Mouse (Mus musculus) stomach, postnatal 0 days (tissue): Measurements from ENCODE around the gene Snd1.

Experiments
- CTCF ChIP-seq: IDR thresholded peaks from 2 replicates; pipeline ENCODE4 v1.5.1; 2016; ENCODE audit warnings: antibody characterized with exemption, low read depth, mild to moderate bottlenecking, moderate library complexity
- EP300 ChIP-seq: optimal IDR thresholded peaks from 2 replicates; pipeline ENCODE3; 2016; ENCODE audit warnings: antibody characterized with exemption

GRCm38 (mm10) chr6:28431538-28431855 lies 43.4 kb upstream of the Snd1 start:
- TF ChIP-seq EP300 (no peak), CTCF (no peak)
